Mouse (Mus musculus) forebrain, embryonic 14.5 days (tissue): ENCODE data around the gene Hs3st5. TPM values are rescaled to one million over a fixed set of nuclear protein-coding genes. Genes with fewer than 3 reads are reported as not detected.

Experiments
- ATAC-seq: fragments of 200-750 bp; cut with Nextera tagmentation; 2 replicates; pipeline ENCODE4 v1.8.0; 2017; ENCODE audit warnings: mild to moderate bottlenecking, moderate library complexity
- DNase-seq: peaks from one replicate; pipeline ENCODE4 v3.0.0-alpha.2; 2015; ENCODE audit warnings: low spot score
- H3K27ac ChIP-seq: fragments of 300-500 bp; sonication (generic); 2 replicates; pipeline ENCODE4 v1.5.1; 2014; ENCODE audit warnings: low read depth, mild to moderate bottlenecking, control low read depth, low read length, moderate library complexity
- H3K27me3 ChIP-seq: fragments of 300-500 bp; sonication (generic); replicated peaks from 2 replicates; pipeline ENCODE4 v1.6.1; 2014; ENCODE audit warnings: low read length, control low read depth, mixed read lengths; ENCODE audit not compliant: control insufficient read depth, insufficient read depth
- H3K36me3 ChIP-seq: fragments of 300-500 bp; sonication (generic); 2 replicates; pipeline ENCODE4 v1.6.1; 2014; ENCODE audit warnings: low read length, control low read depth; ENCODE audit not compliant: control insufficient read depth, insufficient read depth
- H3K4me1 ChIP-seq: fragments of 300-500 bp; sonication (generic); 2 replicates; pipeline ENCODE4 v1.6.1; 2014; ENCODE audit warnings: antibody characterized with exemption, low read length, control low read depth; ENCODE audit not compliant: control insufficient read depth, insufficient read depth
- H3K4me2 ChIP-seq: fragments of 300-500 bp; sonication (generic); 2 replicates; pipeline ENCODE4 v1.6.1; 2014; ENCODE audit warnings: mild to moderate bottlenecking, control low read depth, low read length
- H3K4me3 ChIP-seq: fragments of 300-500 bp; sonication (generic); 2 replicates; pipeline ENCODE4 v1.5.1; 2014; ENCODE audit warnings: low read depth, low read length, control low read depth
- H3K9ac ChIP-seq: fragments of 300-500 bp; sonication (generic); 2 replicates; pipeline ENCODE4 v1.6.1; 2014; ENCODE audit warnings: mild to moderate bottlenecking, low read length, control low read depth, moderate library complexity
- H3K9me3 ChIP-seq: fragments of 300-500 bp; sonication (generic); replicated peaks from 2 replicates; pipeline ENCODE4 v1.6.1; 2016; ENCODE audit warnings: low read length, control low read depth, mixed read lengths; ENCODE audit not compliant: control insufficient read depth
- WGBS: fragments of 180-500 bp; shearing (Covaris S2); extraction: QIAGEN DNeasy Blood & Tissue Kit; methylation state at CpG from one replicate; pipeline ENCODE4 v1.1.7; 2014; 5-methylcytosine and 5-hydroxymethylcytosine counted together
- polyA plus RNA-seq: library from polyadenylated mRNA; unstranded; fragments of >200 nt; fragmentation: Nextera tagmentation; extraction: Ambion mirVana; gene quantifications from 2 replicates; pipeline ENCODE4 v1.2.1, GENCODE M21; 2014

The Hs3st5 gene
- polyA plus RNA-seq, 1 experiment from 2014 or later, result 6.7 TPM

DNA sequence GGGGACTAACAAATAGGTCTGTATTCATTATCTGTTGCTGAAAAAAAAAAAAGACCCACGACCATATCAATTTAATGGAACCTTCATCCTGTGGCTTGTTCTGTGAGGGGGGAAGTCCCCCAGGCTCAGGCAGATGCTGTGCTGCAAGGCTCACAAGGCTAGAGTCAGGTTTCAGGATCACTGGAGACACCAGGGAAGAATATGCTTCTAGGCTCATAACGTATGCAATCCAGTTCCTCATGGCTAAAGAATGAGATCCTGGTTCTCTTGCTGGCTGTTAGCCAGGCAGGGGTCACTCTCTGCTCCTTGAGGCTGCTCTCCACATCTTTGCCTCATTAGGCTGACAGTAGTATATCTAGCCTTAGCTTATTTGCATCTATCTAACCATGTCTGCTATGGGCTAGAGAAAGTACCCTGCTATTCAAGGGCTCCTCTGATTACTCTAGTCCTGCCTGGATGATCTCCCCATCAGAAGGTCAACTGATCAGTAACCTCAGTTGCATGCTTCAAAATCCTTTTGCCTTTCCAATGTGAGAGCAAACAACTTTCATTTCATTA, 294.4 kb downstream of the Hs3st5 start:
- DNase-seq (no peak), ATAC-seq (no peak)
- Histone ChIP-seq H3K27me3 (no peaks in the 10 kb centered on the region), H3K9me3 (no peaks in the 10 kb centered on the region), H3K9ac (no peak overlapping the region), H3K4me1 (no peaks in the 10 kb centered on the region), H3K27ac (no peak overlapping the region), H3K4me3 (no peak overlapping the region), H3K36me3 (no peaks in the 10 kb centered on the region), H3K4me2 (no peak overlapping the region)
- WGBS, result 50% methylated on average over 2 of the region's 2 CpGs

DNA sequence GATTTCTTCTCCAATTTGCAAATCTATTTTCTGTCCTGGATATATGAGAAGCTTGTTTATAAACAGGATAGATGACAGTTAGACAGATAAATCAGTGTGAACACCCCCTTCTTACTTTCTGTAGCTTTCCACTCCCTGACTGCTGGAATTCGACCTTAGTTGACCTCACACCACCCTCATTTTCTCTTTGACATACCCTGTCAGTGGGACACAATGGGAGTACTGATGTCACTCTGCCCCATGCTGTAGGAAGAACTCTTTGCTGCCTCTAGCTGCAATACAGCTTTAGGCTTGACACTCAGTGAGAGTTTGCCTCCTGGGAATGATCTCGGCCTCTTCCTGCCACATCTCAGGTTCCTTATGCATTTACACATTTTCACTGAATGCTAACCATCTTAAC, 297.1 kb downstream of the Hs3st5 start:
- Histone ChIP-seq H3K4me3 (no peak overlapping the region), H3K4me1 (no peaks in the 10 kb centered on the region), H3K4me2 (no peak overlapping the region), H3K9ac (no peak overlapping the region), H3K36me3 (no peaks in the 10 kb centered on the region), H3K27me3 (no peaks in the 10 kb centered on the region), H3K27ac (no peak overlapping the region), H3K9me3 (no peaks in the 10 kb centered on the region)
- 19% methylated on average over 2 of the region's 2 CpGs for WGBS
- ATAC-seq, result no peak
- DNase-seq, result no peak

DNA sequence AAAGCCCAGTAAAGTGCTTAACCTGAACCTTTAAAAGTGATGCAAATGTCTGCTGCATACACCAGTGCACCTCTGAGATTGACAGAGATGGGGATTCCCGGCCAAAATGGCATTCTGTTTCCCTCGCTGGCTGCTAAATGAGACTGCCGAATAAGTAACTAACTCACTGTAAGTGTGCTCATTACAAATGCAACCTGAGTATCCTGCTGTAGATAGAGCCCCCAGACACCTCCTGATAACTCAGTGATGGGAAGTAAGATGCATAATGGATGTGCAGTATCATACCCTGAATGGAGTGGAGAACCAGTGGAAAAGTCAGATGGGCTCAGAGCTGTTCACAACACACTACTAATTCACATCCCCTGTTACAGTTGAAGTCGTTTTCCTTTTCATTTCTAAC, 298.7 kb downstream of the Hs3st5 start:
- H3K36me3 ChIP-seq, result no peaks in the 10 kb centered on the region
- H3K27ac ChIP-seq, result no peak overlapping the region
- 56% methylated on average over 4 of the region's 4 CpGs for WGBS
- DNase-seq (peak; percentile 19), ATAC-seq (0 out of 2 replicates have a peak, but pooled peaks have one; percentile 34)
- no peaks in the 10 kb centered on the region for H3K4me1 ChIP-seq
- no peak overlapping the region for H3K4me2 ChIP-seq
- H3K4me3 ChIP-seq, result no peak overlapping the region
- H3K27me3 ChIP-seq, result no peaks in the 10 kb centered on the region
- no peak overlapping the region for H3K9ac ChIP-seq
- no peaks in the 10 kb centered on the region for H3K9me3 ChIP-seq

DNA sequence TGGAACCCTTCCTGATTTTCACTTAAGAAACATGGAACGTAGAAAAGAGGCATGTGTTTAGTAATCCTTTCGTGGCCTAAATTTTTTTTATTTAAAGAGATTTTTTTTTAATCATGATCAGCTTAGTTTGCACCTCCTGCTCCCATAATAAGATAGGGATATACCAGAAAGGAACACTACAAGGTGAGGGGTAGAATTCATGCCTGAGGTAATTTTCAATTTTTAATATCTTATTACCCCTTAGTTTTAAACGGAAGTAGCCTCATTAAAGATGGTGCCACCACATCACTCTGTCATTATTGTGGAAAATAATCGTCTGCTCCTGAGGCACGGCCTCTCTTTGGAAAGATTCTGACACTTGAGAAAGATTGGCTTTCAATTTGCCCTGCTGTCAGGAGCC, 299.2 kb downstream of the Hs3st5 start:
- H3K4me1 ChIP-seq, result no peaks in the 10 kb centered on the region
- no peaks in the 10 kb centered on the region for H3K36me3 ChIP-seq
- H3K27ac ChIP-seq, result no peak overlapping the region
- ATAC-seq (no peak), DNase-seq (no peak)
- H3K4me2 ChIP-seq, result no peak overlapping the region
- H3K4me3 ChIP-seq, result no peak overlapping the region
- no peaks in the 10 kb centered on the region for H3K27me3 ChIP-seq
- 65% methylated on average over 5 of the region's 5 CpGs for WGBS
- no peak overlapping the region for H3K9ac ChIP-seq
- H3K9me3 ChIP-seq, result no peaks in the 10 kb centered on the region

DNA sequence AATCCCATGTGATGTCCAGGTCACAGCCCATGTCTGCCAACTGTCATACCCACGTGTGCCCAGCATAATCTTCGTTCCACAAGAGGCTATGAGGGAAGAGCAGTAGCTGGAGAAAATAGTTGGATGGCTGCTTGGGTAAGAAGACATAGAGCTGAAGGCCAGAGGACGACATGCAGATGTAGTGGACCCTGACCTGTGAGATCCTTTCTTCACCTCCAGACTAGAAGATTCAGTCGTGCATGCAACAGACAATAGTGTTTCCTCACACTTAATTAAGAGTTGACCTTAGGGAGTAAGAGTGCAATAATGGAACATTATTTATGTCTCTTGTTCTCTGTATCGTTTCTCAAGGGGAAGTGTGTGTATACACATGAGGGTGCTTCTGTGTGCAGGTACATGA, 300.4 kb downstream of the Hs3st5 start:
- H3K9ac ChIP-seq, result no peak overlapping the region
- DNase-seq, result no peak
- no peak overlapping the region for H3K27ac ChIP-seq
- no peaks in the 10 kb centered on the region for H3K9me3 ChIP-seq
- no peaks in the 10 kb centered on the region for H3K27me3 ChIP-seq
- no peak overlapping the region for H3K4me3 ChIP-seq
- no peaks in the 10 kb centered on the region for H3K36me3 ChIP-seq
- no peak overlapping the region for H3K4me2 ChIP-seq
- H3K4me1 ChIP-seq, result no peaks in the 10 kb centered on the region
- ATAC-seq, result no peak
- WGBS, result 67% methylated on average over 5 of the region's 5 CpGs

DNA sequence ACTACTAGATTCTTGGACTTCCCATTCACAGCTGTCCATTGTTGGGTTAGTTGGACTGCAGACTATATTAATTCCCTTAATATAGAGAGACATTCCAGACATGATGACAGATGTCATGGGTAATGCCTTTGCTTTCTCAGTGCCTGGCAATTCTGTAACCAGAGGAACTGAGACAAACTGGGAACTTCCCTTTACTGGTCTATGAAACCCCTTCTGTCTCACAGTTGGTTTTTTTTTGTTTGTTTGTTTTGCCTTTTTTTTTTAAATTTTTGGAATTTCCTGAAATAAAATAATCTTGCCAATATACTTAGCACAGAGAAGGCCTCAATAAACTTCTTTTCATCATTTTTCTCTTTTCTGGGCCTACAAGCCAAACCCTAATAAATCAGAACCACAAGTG, 312.3 kb downstream of the Hs3st5 start:
- ATAC-seq, result no peak
- DNase-seq, result no peak
- no peaks in the 10 kb centered on the region for H3K9me3 ChIP-seq

DNA sequence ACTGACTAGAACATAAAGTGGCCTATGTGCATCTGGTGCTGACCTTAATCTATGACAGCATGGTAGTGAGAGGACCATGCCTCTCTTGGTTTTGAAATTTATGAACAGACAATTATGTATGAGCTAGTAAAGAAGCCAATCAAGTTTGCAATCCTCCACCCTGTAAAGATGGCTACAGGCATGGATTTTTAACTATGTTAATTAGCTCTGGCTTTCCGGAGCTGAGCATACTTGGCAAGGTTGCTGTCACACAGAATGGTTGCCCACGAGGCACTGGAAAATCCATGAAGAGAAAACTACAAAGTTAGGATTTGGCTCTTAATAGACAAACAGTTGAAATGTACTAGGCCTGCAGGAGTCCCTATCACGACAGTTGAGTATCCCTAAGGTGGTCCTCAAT, 322.5 kb downstream of the Hs3st5 start:
- no peak overlapping the region for H3K9ac ChIP-seq
- ATAC-seq (no peak), DNase-seq (no peak)
- H3K4me2 ChIP-seq, result no peak overlapping the region
- H3K27me3 ChIP-seq, result no peaks in the 10 kb centered on the region
- 58% methylated on average over 3 of the region's 3 CpGs for WGBS
- H3K9me3 ChIP-seq, result no peaks in the 10 kb centered on the region
- no peak overlapping the region for H3K4me3 ChIP-seq
- no peaks in the 10 kb centered on the region for H3K4me1 ChIP-seq
- no peak overlapping the region for H3K27ac ChIP-seq
- H3K36me3 ChIP-seq, result no peaks in the 10 kb centered on the region

More for the DNA sequence above, 312.3 kb downstream of the Hs3st5 start:
- Histone ChIP-seq H3K4me2 (no peak overlapping the region), H3K27ac (no peak overlapping the region), H3K27me3 (no peaks in the 10 kb centered on the region), H3K36me3 (no peaks in the 10 kb centered on the region), H3K9ac (no peak overlapping the region), H3K4me3 (no peak overlapping the region), H3K4me1 (no peaks in the 10 kb centered on the region)

- Histone ChIP-seq H3K9me3 (no peaks in the 10 kb centered on the region), H3K4me1 (no peaks in the 10 kb centered on the region), H3K4me3 (no peak overlapping the region), H3K27ac (no peak overlapping the region), H3K27me3 (no peaks in the 10 kb centered on the region), H3K4me2 (no peak overlapping the region), H3K9ac (no peak overlapping the region), H3K36me3 (no peaks in the 10 kb centered on the region)
- DNase-seq (peak; percentile 47), ATAC-seq (peak; percentile 79)
- 28% methylated on average over 3 of the region's 3 CpGs for WGBS
Observed at GRCm38 (mm10) chr10:36832204-36832603, 325.6 kb downstream of the Hs3st5 start.

GRCm38 (mm10) chr10:36834224-36834623, 327.6 kb downstream of the Hs3st5 start:
- no peaks in the 10 kb centered on the region for H3K4me1 ChIP-seq

More at GRCm38 (mm10) chr10:36834224-36834623, 327.6 kb downstream of the Hs3st5 start:
- ATAC-seq (no peak), DNase-seq (peak; percentile 37)
- Histone ChIP-seq H3K4me2 (no peak overlapping the region), H3K9me3 (no peaks in the 10 kb centered on the region), H3K27ac (no peak overlapping the region), H3K4me3 (no peak overlapping the region), H3K9ac (no peak overlapping the region), H3K27me3 (no peaks in the 10 kb centered on the region), H3K36me3 (no peaks in the 10 kb centered on the region)
- WGBS, result 19% methylated on average over 5 of the region's 5 CpGs
